Mouse (Mus musculus) embryonic facial prominence, embryonic 11.5 days (tissue): ENCODE measurements at regions not wholly inside any gene's neighbourhood (a gene's known extent, or its start where the extent isn't known, plus 50 kb on each side); places are given as distances from the start of the nearest gene placed in this dataset.
"Not testable (repeated sequence)": the region's sequence is repeated elsewhere in the genome, so short reads cannot be mapped to it uniquely, and the experiment has no call there.

Experiments used
- ATAC-seq: fragments of 200-750 bp; cut with Nextera tagmentation; replicated peaks from 2 replicates; pipeline ENCODE4 v1.8.0; 2017; ENCODE audit warnings: low read depth; ENCODE audit not compliant: insufficient number of reproducible peaks, low FRiP score, low TSS enrichment
- DNase-seq: peaks from one replicate; pipeline ENCODE4 v3.0.0-alpha.2; 2015; ENCODE audit warnings: low spot score
- H3K27ac ChIP-seq: fragments of 300-500 bp; sonication (generic); replicated peaks from 2 replicates; pipeline ENCODE4 v1.5.1; 2014; ENCODE audit warnings: mild to moderate bottlenecking, low read depth, low read length, control low read depth
- H3K27me3 ChIP-seq: fragments of 300-500 bp; sonication (generic); 2 replicates; pipeline ENCODE4 v1.6.1; 2014; ENCODE audit warnings: mild to moderate bottlenecking, low read length, moderate library complexity, mixed read lengths; ENCODE audit not compliant: control insufficient read depth, insufficient read depth
- H3K36me3 ChIP-seq: fragments of 300-500 bp; sonication (generic); replicated peaks from 2 replicates; pipeline ENCODE4 v1.6.1; 2014; ENCODE audit warnings: low read depth, mild to moderate bottlenecking, low read length, moderate library complexity, mixed read lengths; ENCODE audit not compliant: control insufficient read depth, insufficient read depth
- H3K4me1 ChIP-seq: fragments of 300-500 bp; sonication (generic); 2 replicates; pipeline ENCODE4 v1.6.1; 2014; ENCODE audit warnings: low read length, mixed read lengths; ENCODE audit not compliant: control insufficient read depth, insufficient read depth
- H3K4me2 ChIP-seq: fragments of 300-500 bp; sonication (generic); 2 replicates; pipeline ENCODE4 v1.6.1; 2014; ENCODE audit warnings: low read depth, mild to moderate bottlenecking, control low read depth, low read length, moderate library complexity
- H3K4me3 ChIP-seq: fragments of 300-500 bp; sonication (generic); 2 replicates; pipeline ENCODE4 v1.5.1; 2014; ENCODE audit warnings: low read depth, low read length, control low read depth
- H3K9ac ChIP-seq: fragments of 300-500 bp; sonication (generic); replicated peaks from 2 replicates; pipeline ENCODE4 v1.6.1; 2014; ENCODE audit warnings: mild to moderate bottlenecking, control low read depth, low read length
- H3K9me3 ChIP-seq: fragments of 300-500 bp; sonication (generic); replicated peaks from 2 replicates; pipeline ENCODE4 v1.6.1; 2016; ENCODE audit warnings: mild to moderate bottlenecking, low read length, inconsistent platforms, mixed read lengths; ENCODE audit not compliant: control insufficient read depth
- WGBS: fragments of 180-500 bp; shearing (Covaris S2); extraction: QIAGEN DNeasy Blood & Tissue Kit; methylation state at CpG from one replicate; pipeline ENCODE4 v1.1.7; 2014; 5-methylcytosine and 5-hydroxymethylcytosine counted together

- not testable (repeated sequence) for H3K4me3 ChIP-seq, H3K9ac ChIP-seq, H3K36me3 ChIP-seq, H3K9me3 ChIP-seq, DNase-seq, ATAC-seq, H3K4me2 ChIP-seq, H3K27ac ChIP-seq, H3K27me3 ChIP-seq, H3K4me1 ChIP-seq
- WGBS, result 90% methylated on average over 9 of the region's 9 CpGs
Observed at GRCm38 (mm10) chr13:19300320-19301011, 95.1 kb downstream of the Stard3nl start.

DNA sequence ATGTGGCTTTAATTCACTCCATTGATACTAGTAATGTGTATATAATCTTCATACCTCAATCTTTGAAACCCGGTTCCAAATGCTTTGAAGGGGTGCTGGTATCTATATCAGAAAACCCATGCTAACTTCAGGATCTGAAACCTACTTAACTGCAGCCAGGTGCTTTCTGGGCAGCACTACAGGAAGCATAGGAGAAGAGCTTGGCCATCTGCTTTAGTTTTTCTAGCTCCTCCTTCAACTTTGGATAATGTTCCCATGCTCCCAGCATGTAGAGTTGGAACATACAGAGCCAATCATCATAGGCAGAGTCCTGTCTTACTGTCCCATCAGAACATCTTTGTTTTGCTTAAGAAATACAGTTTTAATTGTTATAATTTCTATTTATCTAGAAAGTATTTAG lies 99.3 kb downstream of the Stard3nl start:
- no peak overlapping the region for H3K4me3 ChIP-seq
- WGBS, result 64% methylated on average over 1 of the region's 1 CpGs
- no peak overlapping the region for H3K27ac ChIP-seq

GRCm38 (mm10) chr13:19293041-19293440 lies 102.6 kb downstream of the Stard3nl start:
- ATAC-seq (no peak), DNase-seq (no peak)
- no peak overlapping the region for H3K4me3 ChIP-seq
- no peaks in the 10 kb centered on the region for H3K36me3 ChIP-seq
- H3K4me2 ChIP-seq, result no peak overlapping the region
- no peak overlapping the region for H3K27ac ChIP-seq
- H3K27me3 ChIP-seq, result no peaks in the 10 kb centered on the region
- WGBS, result 56% methylated on average over 2 of the region's 2 CpGs
- H3K9ac ChIP-seq, result no peak overlapping the region
- H3K4me1 ChIP-seq, result no peaks in the 10 kb centered on the region
- H3K9me3 ChIP-seq, result no peaks in the 10 kb centered on the region

More for the DNA sequence above, 99.3 kb downstream of the Stard3nl start:
- no peak for DNase-seq
- no peaks in the 10 kb centered on the region for H3K36me3 ChIP-seq
- ATAC-seq, result no peak
- no peak overlapping the region for H3K4me2 ChIP-seq
- H3K9me3 ChIP-seq, result no peaks in the 10 kb centered on the region
- no peak overlapping the region for H3K9ac ChIP-seq
- H3K4me1 ChIP-seq, result no peaks in the 10 kb centered on the region
- no peaks in the 10 kb centered on the region for H3K27me3 ChIP-seq

GRCm38 (mm10) chr13:19283161-19283560 lies 112.4 kb downstream of the Stard3nl start:
- Histone ChIP-seq H3K36me3 (no peaks in the 10 kb centered on the region), H3K4me1 (no peaks in the 10 kb centered on the region), H3K27ac (no peak overlapping the region), H3K4me2 (no peak overlapping the region), H3K27me3 (no peaks in the 10 kb centered on the region), H3K4me3 (no peak overlapping the region), H3K9me3 (no peaks in the 10 kb centered on the region), H3K9ac (no peak overlapping the region)
- DNase-seq, result no peak
- no peak for ATAC-seq
- 73% methylated on average over 1 of the region's 1 CpGs for WGBS

GRCm38 (mm10) chr13:19272548-19273295 lies 122.9 kb downstream of the Stard3nl start:
- not testable (repeated sequence) for H3K4me2 ChIP-seq, DNase-seq, H3K36me3 ChIP-seq, H3K27ac ChIP-seq, H3K4me3 ChIP-seq, H3K9ac ChIP-seq, H3K9me3 ChIP-seq, H3K4me1 ChIP-seq, H3K27me3 ChIP-seq, ATAC-seq
- 91% methylated on average over 6 of the region's 6 CpGs for WGBS

- H3K27me3 ChIP-seq, H3K36me3 ChIP-seq, H3K27ac ChIP-seq, DNase-seq, H3K4me1 ChIP-seq, ATAC-seq, H3K9me3 ChIP-seq, H3K9ac ChIP-seq, H3K4me3 ChIP-seq, H3K4me2 ChIP-seq: not testable (repeated sequence)
- WGBS, result 84% methylated on average over 11 of the region's 12 CpGs
Observed at GRCm38 (mm10) chr13:19264996-19265395, 130.6 kb downstream of the Stard3nl start.

- DNase-seq, H3K27me3 ChIP-seq, H3K9me3 ChIP-seq, H3K36me3 ChIP-seq, ATAC-seq, H3K4me1 ChIP-seq, H3K9ac ChIP-seq, H3K4me3 ChIP-seq, H3K4me2 ChIP-seq, H3K27ac ChIP-seq: not testable (repeated sequence)
- 79% methylated on average over 6 of the region's 7 CpGs for WGBS
Observed at GRCm38 (mm10) chr13:19246558-19246957, 149.0 kb downstream of the Stard3nl start.

DNA sequence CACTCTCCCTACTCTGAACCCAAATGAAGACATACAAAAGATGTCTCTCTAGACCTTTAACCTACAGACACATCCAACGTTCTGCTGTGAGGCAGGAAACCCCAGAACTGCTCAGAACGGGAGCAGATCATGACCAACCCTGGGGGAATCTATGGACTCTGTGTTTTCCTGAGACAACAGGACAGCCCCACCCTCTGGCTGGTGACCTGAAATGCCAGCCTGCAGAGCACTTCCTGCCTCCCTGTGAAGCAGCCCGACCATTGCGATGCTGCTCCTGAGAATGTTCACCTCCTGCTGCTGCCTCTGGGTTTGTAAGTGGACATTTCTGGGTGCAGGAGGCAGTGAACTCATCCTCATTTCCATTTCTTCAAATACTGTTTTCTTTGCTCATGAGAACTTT lies 153.0 kb downstream of the Stard3nl start:
- H3K36me3 ChIP-seq, H3K4me2 ChIP-seq, H3K4me1 ChIP-seq, H3K27ac ChIP-seq, H3K9me3 ChIP-seq, H3K27me3 ChIP-seq, DNase-seq, H3K4me3 ChIP-seq, H3K9ac ChIP-seq, ATAC-seq: not testable (repeated sequence)
- WGBS, result 18% methylated on average over 4 of the region's 4 CpGs
